Mouse (Mus musculus): ENCODE measurements around the gene Slc16a6.
A peak's percentile ranks its signal among the peaks of the same experiment; 100 is the strongest.

The Slc16a6 gene

DNA sequence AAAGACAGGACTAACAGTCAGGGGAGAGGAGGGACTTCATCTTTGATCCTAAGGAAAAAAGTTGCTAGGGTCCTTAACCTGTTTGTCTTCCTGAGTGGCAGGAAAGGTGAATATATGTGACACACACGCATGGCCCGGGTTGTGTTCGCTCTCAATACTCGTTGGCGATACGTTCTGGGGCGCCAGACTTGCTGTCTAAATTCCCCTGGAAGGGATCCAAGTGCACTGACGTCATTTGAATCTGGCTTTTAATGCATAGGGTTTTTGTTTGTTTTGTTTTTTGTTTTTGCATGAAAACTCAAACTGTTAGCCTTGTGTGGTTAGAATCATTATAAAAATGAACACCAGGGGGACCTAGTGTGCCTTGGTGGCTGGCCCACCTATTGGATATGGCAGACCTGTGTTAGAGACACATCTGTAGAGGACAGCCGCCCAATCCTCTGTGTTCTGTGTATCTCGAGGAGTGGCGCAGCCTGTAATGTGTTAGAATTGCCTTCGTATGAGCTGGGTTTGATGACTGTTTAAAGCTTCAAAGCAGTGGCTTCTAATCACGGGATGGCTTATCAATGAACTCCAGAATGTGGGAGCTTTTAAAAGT is 27.9 kb downstream of the Slc16a6 start:
- DNase-seq (ENCODE audit: low spot score) = no peak

- peak; percentile 25 for DNase-seq (ENCODE audit: low spot score)
These were observed 28.8 kb downstream of the Slc16a6 start for GRCm38 (mm10) chr11:109444600-109444999.

DNA sequence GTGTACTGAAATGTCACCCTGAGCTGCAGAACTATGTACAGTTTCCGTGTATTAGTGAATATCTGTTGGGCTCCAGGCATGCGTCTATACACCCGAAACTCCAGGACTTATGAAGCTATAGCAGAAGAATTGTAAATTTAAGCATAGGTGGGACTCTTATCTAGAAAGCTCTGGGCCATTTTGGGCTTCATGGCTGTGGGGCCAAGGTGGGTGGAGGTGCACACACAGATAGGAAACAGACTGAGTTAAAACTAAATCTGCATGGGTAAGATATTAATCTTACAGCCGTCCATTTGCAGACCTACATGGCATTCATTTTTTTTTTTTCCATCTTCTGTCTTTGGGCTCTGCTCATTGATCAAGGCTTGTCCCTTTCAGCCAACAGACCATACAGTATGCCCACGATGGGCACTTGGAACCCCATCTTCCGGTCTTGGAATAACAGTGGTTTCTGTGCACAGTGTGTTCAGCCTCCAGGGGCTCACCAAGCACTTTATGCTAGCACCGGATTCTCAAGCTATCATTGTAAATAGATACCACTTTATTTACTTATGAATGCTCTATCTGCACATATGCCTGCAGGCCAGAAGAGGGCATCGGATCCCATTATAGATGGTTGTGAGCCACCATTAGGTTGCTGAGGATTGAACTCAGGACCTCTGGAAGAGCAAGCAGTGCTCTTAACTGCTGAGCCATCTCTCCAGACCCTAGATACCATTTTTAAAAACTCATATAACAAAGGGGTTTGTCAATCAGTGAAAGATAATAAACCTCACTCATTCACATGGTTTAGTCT is 29.7 kb downstream of the Slc16a6 start:
- DNase-seq (ENCODE audit: low spot score) = no peak

- no peak for DNase-seq (ENCODE audit: low spot score)
These were observed 31.1 kb downstream of the Slc16a6 start for GRCm38 (mm10) chr11:109442166-109442730.

DNA sequence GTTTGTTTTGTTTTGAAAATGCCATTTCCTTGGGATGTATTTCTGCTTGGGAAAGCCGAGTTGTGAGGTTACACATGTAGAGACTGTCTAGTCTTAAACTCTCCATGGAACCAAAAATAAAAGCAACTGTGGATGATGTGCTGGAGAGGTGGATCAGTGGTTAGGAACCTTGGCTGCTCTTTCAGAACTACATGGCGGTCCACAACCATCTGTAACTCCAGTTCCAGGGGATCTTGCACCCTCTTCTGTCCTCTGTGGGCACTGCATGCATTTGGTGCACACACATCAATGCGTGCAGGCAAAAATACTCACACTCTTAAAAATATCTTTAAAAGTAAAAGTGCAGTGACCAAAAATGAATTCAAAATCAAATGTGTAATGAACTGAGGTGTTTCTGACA is 32.3 kb downstream of the Slc16a6 start:
- DNase-seq (ENCODE audit: low spot score) = peak; percentile 36

DNA sequence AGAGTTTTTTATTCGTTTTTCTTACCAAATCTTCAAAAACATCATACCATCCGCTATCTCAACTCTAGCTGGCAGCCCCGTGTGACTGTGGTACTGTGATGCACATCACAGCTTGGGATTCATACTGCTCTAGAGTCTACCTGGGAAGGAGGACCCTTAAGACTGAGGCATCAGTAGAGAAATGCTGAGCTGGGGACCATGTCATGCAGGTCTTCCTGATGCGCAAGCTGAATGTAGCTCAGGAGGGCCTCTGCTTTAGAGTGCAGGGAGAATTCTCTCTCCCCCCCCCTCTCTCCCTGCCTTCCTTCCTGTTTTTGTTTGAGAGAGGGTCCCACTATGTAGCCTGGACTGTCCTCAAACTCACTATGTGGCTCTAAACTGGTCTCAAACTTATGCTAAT is 32.8 kb downstream of the Slc16a6 start:
- no peak for DNase-seq (ENCODE audit: low spot score)

- peak; percentile 83 for DNase-seq (ENCODE audit: low spot score)
These were observed 33.5 kb downstream of the Slc16a6 start for GRCm38 (mm10) chr11:109439829-109440340.

GRCm38 (mm10) chr11:109439209-109439608 is 34.2 kb downstream of the Slc16a6 start:
- no peak for DNase-seq (ENCODE audit: low spot score)

- DNase-seq (ENCODE audit: low spot score) = no peak
These were observed 36.5 kb downstream of the Slc16a6 start for GRCm38 (mm10) chr11:109436889-109437288.

- DNase-seq (ENCODE audit: low spot score) = no peak
These were observed 39.1 kb downstream of the Slc16a6 start for GRCm38 (mm10) chr11:109434233-109434798.

- DNase-seq (ENCODE audit: low spot score) = no peak
These were observed 46.0 kb downstream of the Slc16a6 start for GRCm38 (mm10) chr11:109427353-109427752.

GRCm38 (mm10) chr11:109426272-109426586 is 47.2 kb downstream of the Slc16a6 start:
- no peak for DNase-seq (ENCODE audit: low spot score)

- peak; percentile 99 for DNase-seq (ENCODE audit: low spot score)
These were observed 47.8 kb downstream of the Slc16a6 start, which contains the start of gene Amz2 for GRCm38 (mm10) chr11:109425392-109426271. Gene Amz2 (plus strand): TSS chr11:109425946.

GRCm38 (mm10) chr11:109423294-109423693 is 50.1 kb downstream of the Slc16a6 start:
- no peak for DNase-seq (ENCODE audit: low spot score)

DNA sequence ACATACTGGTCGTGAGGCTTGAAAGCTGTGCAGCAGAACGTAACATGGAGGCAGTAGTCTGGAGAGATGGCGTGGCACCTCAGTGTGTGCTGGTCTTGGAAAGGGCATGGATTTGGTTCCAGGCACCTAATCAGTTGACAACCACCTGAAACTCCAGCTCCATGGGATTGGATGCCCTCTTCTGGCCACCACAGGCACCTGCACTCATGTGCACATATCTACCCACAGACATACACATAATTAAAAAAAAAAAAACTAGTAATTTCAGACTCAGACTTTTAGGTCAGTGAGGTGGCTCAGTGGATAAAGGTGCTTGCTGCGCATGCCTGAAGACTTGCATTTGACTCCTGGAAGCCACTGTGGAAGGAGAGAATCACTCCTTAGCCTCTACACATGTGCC is 51.1 kb downstream of the Slc16a6 start:
- no peak for DNase-seq (ENCODE audit: low spot score)

DNA sequence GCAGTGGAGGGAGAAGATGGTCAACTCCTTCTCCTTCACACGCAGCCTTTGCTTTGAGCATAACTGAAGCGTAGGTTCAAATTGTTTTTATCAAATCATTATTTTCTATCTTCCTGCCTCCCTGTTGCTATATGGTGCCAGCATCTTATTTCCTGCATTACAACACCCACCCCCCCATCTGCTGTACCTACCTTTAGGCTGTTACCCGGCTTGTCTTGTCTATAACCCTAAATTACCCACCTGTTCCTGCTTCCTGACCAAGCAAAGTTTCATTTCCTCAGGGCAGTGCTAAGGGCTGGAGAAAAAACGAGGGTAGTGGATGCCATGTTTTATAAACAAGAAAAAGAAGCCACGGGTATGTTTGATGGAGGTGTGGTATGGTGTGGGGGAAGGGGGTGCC is 52.2 kb downstream of the Slc16a6 start:
- DNase-seq (ENCODE audit: low spot score) = no peak

DNA sequence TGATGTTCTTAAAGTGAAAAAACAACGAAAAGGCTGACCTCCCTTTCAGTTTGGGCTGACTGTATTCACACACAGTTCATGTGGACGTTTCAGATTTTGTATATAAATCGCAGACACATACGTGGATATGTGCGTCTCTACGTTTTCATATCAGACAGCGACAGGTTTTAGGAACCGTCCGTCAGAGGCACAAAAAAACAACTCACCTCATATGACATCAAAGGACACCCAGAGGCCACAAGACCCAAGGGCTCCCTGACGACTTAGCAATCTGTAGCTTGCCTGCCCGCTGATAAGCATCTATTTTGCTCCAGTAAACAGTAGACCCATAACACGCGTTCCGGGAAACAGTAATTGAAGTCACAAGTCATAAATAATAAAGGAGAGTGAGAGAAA is 52.8 kb downstream of the Slc16a6 start:
- no peak for DNase-seq (ENCODE audit: low spot score)

- no peak for DNase-seq (ENCODE audit: low spot score)
These were observed 53.3 kb downstream of the Slc16a6 start for GRCm38 (mm10) chr11:109419961-109420566.

DNA sequence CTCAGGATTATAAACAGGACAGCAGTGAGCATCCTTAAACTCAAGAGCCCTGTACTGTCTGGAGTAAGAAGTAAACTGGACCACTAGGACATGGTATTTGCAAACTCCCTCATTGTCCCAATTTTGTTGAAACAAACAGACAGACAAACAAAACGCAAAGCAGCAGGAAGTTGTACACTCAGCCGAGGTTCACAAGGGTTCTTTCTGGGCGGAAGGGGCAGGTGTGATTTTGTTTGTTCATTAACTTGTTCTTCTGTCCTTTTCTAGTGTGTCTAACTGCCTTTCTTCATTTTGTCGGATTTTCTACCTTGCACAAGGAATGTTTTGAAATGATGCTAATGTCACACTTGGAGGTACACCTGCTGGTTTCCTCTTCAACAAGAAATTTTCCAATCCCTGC is 53.9 kb downstream of the Slc16a6 start:
- no peak for DNase-seq (ENCODE audit: low spot score)

- DNase-seq (ENCODE audit: low spot score) = no peak
These were observed 55.8 kb downstream of the Slc16a6 start for GRCm38 (mm10) chr11:109417472-109418040.
